Mouse (Mus musculus) bone marrow macrophage, adult 2 months (primary cell): Measurements from ENCODE around the gene Fgl2.

ENCODE experiments used
- CTCF ChIP-seq: IDR thresholded peaks from 2 replicates; pipeline ENCODE4 v1.5.1; 2012; ENCODE audit warnings: low read depth, mild to moderate bottlenecking, low read length, moderate library complexity
- POLR2A ChIP-seq: IDR thresholded peaks from 2 replicates; pipeline ENCODE4 v1.6.1; 2012; ENCODE audit warnings: mild to moderate bottlenecking, low read depth, low read length, borderline replicate concordance

DNA sequence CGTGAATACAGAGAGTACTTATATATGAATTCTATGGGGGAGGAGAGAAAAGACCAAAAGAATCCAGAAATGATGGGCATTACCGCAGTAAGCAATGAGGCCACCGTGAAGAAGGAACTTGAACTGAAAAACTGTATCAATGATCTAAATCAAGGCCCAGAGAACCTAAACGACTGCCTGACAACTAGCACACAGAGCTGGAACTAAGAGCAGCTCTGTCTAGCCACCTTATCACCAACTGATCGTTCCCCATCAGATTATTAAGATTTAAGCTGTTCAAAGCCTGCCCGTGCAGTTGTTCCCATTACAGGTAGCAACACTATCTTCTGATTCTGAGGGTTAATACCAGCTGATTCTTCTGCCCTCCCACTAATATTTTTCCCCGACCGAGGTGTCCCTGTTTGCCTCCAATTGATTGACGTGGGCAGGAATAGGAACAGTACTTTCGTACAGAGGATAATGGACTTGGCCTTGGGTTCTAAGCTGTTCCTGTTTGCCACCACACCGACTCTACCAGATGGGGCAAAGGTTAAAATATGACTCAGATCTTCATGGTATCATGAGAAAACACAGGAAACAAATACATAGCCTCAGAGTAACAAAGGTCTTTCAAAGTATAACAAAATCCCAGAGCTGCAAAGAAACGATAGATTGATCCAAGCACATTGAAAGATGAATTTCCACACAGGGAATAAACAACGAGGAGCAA lies 12.0 kb downstream of the Fgl2 start:
- TF ChIP-seq POLR2A: no peak
- TF ChIP-seq CTCF: no peak
